Mouse (Mus musculus) ES-Bruce4 (cell line): Measurements from ENCODE around the gene Tars2. TPM values are rescaled to one million over a fixed set of nuclear protein-coding genes. Genes with fewer than 3 reads are reported as not detected.

Experiments used
- H3K27ac ChIP-seq: 2 replicates; pipeline ENCODE4 v1.5.1; 2012; ENCODE audit warnings: low read length, inconsistent platforms; ENCODE audit not compliant: insufficient read depth
- H3K27me3 ChIP-seq: 2 replicates; pipeline ENCODE4 v1.6.1; 2012; ENCODE audit warnings: mild to moderate bottlenecking, low read length, inconsistent platforms; ENCODE audit not compliant: control insufficient read depth, poor library complexity, insufficient read depth, severe bottlenecking
- H3K36me3 ChIP-seq: 2 replicates; pipeline ENCODE4 v1.6.1; 2012; ENCODE audit warnings: inconsistent platforms, mild to moderate bottlenecking, low read length, moderate library complexity; ENCODE audit not compliant: control insufficient read depth, poor library complexity, insufficient read depth, severe bottlenecking
- H3K4me1 ChIP-seq: one replicate; pipeline ENCODE4 v1.8.1; 2011; ENCODE audit warnings: low read length; ENCODE audit not compliant: control insufficient read depth, insufficient read depth
- H3K4me3 ChIP-seq: 2 replicates; pipeline ENCODE4 v1.5.1; 2011; ENCODE audit warnings: low read depth, mild to moderate bottlenecking, low read length
- H3K9ac ChIP-seq: 2 replicates; pipeline ENCODE4 v1.6.1; 2012; ENCODE audit warnings: low read depth, mild to moderate bottlenecking, inconsistent platforms; ENCODE audit not compliant: poor library complexity, severe bottlenecking
- H3K9me3 ChIP-seq: replicated peaks from 2 replicates; pipeline ENCODE4 v1.6.1; 2012; ENCODE audit warnings: mild to moderate bottlenecking, low read length, inconsistent platforms; ENCODE audit not compliant: control insufficient read depth, poor library complexity, insufficient read depth, severe bottlenecking
- CTCF ChIP-seq: IDR thresholded peaks from one replicate; pipeline ENCODE4 v1.8.1; 2011; ENCODE audit warnings: low read depth, low read length
- EP300 ChIP-seq: IDR thresholded peaks from 2 replicates; pipeline ENCODE4 v1.6.1; 2011; ENCODE audit warnings: low read depth, low read length; ENCODE audit not compliant: insufficient read depth
- POLR2A ChIP-seq: IDR thresholded peaks from one replicate; pipeline ENCODE4 v1.8.1; 2011; ENCODE audit warnings: low read length; ENCODE audit not compliant: insufficient read depth
- polyA plus RNA-seq: library from polyadenylated mRNA; stranded (reverse); fragments of >200 nt; gene quantifications from 2 replicates; pipeline ENCODE4 v1.2.4, GENCODE M21; 2011; ENCODE audit warnings: low read depth; ENCODE audit not compliant: missing spikeins, insufficient read depth, insufficient read length

The Tars2 gene
- polyA plus RNA-seq, 1 experiment: 78.3 TPM

DNA sequence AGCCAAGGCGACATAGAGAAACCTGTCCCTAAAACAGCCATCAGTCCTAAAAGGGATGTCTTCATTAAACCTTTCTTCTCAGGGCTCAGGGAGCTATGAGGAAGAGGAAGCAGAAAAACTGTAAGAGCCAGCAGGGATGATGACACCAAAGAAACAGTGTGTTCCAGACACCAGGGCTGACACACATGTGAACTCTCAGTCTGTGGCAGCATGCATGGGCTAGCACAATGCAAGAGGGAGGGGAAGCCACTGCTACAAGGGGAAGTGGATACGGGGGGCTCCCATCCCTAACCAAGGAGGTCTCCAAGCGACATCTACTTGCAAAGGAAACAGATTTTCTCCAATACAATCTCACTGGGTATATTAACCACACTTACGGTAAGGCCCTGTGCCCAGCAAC, 53.7 kb downstream of the Tars2 start:
- Histone ChIP-seq H3K9ac (no peak overlapping the region), H3K27me3 (no peaks in the 10 kb centered on the region), H3K4me3 (no peak overlapping the region), H3K27ac (no peak overlapping the region), H3K36me3 (no peaks in the 10 kb centered on the region), H3K4me1 (peaks cover 3% of the 10 kb centered on the region), H3K9me3 (peaks cover 2% of the 10 kb centered on the region; the same call in 1 of the 2 replicates)
- TF ChIP-seq EP300: no peak
- no peak for TF ChIP-seq CTCF
- TF ChIP-seq POLR2A: no peak

GRCm38 (mm10) chr3:95704612-95705011, 55.4 kb downstream of the Tars2 start:
- Histone ChIP-seq H3K36me3 (no peaks in the 10 kb centered on the region), H3K9ac (no peak overlapping the region), H3K9me3 (peaks cover 2% of the 10 kb centered on the region; the same call in 1 of the 2 replicates), H3K4me1 (peaks cover 12% of the 10 kb centered on the region), H3K4me3 (no peak overlapping the region), H3K27me3 (no peaks in the 10 kb centered on the region), H3K27ac (no peak overlapping the region)
- TF ChIP-seq CTCF (no peak), POLR2A (no peak), EP300 (no peak)

DNA sequence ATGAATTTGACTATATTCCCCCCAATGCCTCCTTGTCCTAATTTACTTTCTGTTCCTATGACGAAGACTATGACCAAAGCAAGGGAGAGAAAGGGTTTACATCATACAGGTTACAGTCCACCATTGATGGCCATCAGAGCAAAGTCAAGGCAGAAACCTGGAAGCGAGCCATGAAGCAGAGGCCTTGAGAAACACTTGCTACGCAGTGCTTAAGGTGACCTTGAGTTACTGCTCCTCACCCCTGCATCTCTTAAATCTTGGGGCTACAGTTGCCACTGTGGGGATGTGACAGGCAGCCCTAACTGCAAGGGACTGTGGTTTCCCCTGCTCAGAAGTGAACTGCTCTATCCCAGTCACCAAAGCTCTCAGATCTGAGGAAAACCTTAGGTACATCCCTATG, 56.7 kb downstream of the Tars2 start:
- H3K9ac ChIP-seq: no peak overlapping the region
- H3K36me3 ChIP-seq: no peaks in the 10 kb centered on the region
- TF ChIP-seq POLR2A: no peak
- TF ChIP-seq CTCF: no peak
- TF ChIP-seq EP300: no peak
- H3K4me1 ChIP-seq: peaks cover 14% of the 10 kb centered on the region
- no peaks in the 10 kb centered on the region for H3K9me3 ChIP-seq
- peak overlapping the region; percentile 54; the same call in 1 of the 2 replicates for H3K27ac ChIP-seq
- no peaks in the 10 kb centered on the region for H3K27me3 ChIP-seq
- no peak overlapping the region for H3K4me3 ChIP-seq

GRCm38 (mm10) chr3:95701877-95702540, 58.0 kb downstream of the Tars2 start:
- H3K27ac ChIP-seq: peak overlapping the region; percentile 98
- TF ChIP-seq CTCF: peak; percentile 28
- peak; percentile 89; the same call in 1 of the 2 replicates for TF ChIP-seq EP300
- TF ChIP-seq POLR2A: peak; percentile 60
- peaks cover 14% of the 10 kb centered on the region for H3K4me1 ChIP-seq
- peak overlapping the region; percentile 46 for H3K4me3 ChIP-seq
- no peaks in the 10 kb centered on the region for H3K9me3 ChIP-seq
- H3K9ac ChIP-seq: peak overlapping the region; percentile 59
- H3K27me3 ChIP-seq: no peaks in the 10 kb centered on the region
- no peaks in the 10 kb centered on the region for H3K36me3 ChIP-seq

- Histone ChIP-seq H3K4me3 (no peak overlapping the region), H3K9me3 (no peaks in the 10 kb centered on the region), H3K36me3 (no peaks in the 10 kb centered on the region), H3K4me1 (peaks cover 14% of the 10 kb centered on the region), H3K27me3 (no peaks in the 10 kb centered on the region), H3K9ac (peak overlapping the region; percentile 59), H3K27ac (peak overlapping the region; percentile 97)
- no peak for TF ChIP-seq CTCF
- no peak for TF ChIP-seq EP300
- no peak for TF ChIP-seq POLR2A
Observed at GRCm38 (mm10) chr3:95701085-95701484, 58.9 kb downstream of the Tars2 start.

DNA sequence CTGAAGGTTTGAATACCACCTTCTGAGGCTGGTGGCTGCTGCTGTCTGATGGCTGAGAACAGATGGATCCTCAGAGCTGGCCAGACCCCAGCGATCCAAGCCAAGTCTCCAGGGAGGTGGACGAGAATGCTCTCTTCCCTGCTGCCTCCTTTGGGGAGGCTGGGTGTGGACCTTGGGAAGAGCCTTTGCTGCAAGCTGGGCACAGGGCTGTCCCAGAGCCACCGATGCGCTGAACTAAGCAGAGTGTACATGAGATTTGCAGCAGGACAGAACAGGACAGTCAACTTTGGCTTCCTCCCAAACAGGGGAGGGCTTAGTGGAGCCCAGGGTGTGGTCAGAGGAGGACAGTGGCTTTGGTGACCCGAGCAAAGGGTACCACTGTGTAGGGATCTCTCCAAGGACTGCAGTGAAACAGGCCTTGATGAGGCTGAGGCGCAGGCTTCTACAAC, 59.7 kb downstream of the Tars2 start:
- peak overlapping the region; percentile 97 for H3K27ac ChIP-seq

More for the DNA sequence above, 59.7 kb downstream of the Tars2 start:
- Histone ChIP-seq H3K4me3 (no peak overlapping the region), H3K4me1 (peaks cover 14% of the 10 kb centered on the region), H3K27me3 (no peaks in the 10 kb centered on the region), H3K9ac (peak overlapping the region; percentile 59; the same call in 1 of the 2 replicates), H3K36me3 (no peaks in the 10 kb centered on the region), H3K9me3 (no peaks in the 10 kb centered on the region)
- TF ChIP-seq POLR2A: no peak
- TF ChIP-seq CTCF: no peak
- TF ChIP-seq EP300: no peak
